In genomic region chr10:56210343-56210742, GRCm38 (mm10) we compare ENCODE assay signal across 31 mouse cellular contexts.
"Had no signal": no experiment of that assay in that cellular context is flagged by ENCODE, and none has a peak within 500 bp of the region (broad histone marks: within the 10 kb centered on the region; RNA-seq: fewer than 3 reads in every experiment).

No protein-coding gene starts in this region.

- ATAC-seq: liver, embryonic 12.5 days; liver, postnatal 0 days; lung, postnatal 0 days; midbrain, embryonic 13.5 days; midbrain, embryonic 15.5 days; midbrain, embryonic 16.5 days had no signal

- DNase-seq: left cerebral cortex, postnatal 4 days; liver; liver, embryonic 13.5 days; liver, postnatal 0 days; lung, adult 18-20 months; lung, adult 2 months; lung, embryonic 14.5 days; lung, postnatal 10 days; lung, postnatal 14 days; lung, postnatal 36 days; lung, postnatal 4 days; midbrain, embryonic 14.5 days had no signal

- H3K4me2 ChIP-seq: limb, embryonic 12.5 days; limb, embryonic 13.5 days; limb, embryonic 15.5 days; liver, embryonic 11.5 days; liver, embryonic 12.5 days; liver, embryonic 13.5 days; liver, embryonic 15.5 days; lung, embryonic 14.5 days; lung, embryonic 15.5 days; midbrain, embryonic 11.5 days; midbrain, embryonic 12.5 days; midbrain, embryonic 13.5 days; midbrain, embryonic 15.5 days had no signal

- H3K27ac ChIP-seq: left cerebral cortex, adult 2 months; limb, embryonic 10.5 days; limb, embryonic 12.5 days; limb, embryonic 13.5 days; limb, embryonic 15.5 days; liver, embryonic 12.5 days; liver, embryonic 13.5 days; liver, embryonic 14.5 days; liver, embryonic 15.5 days; lung, embryonic 15.5 days; macrophage; midbrain, embryonic 10.5 days; midbrain, embryonic 12.5 days; midbrain, embryonic 13.5 days; midbrain, embryonic 15.5 days had no signal

- H3K36me3 ChIP-seq: limb, embryonic 15.5 days; liver, embryonic 12.5 days; liver, embryonic 13.5 days; liver, embryonic 15.5 days; lung, embryonic 15.5 days; midbrain, embryonic 12.5 days; midbrain, embryonic 15.5 days had no signal

- H3K9ac ChIP-seq: limb, embryonic 12.5 days; limb, embryonic 13.5 days; limb, embryonic 15.5 days; liver, embryonic 12.5 days; liver, embryonic 13.5 days; liver, embryonic 14.5 days; liver, embryonic 15.5 days; liver, postnatal 0 days; lung, embryonic 14.5 days; lung, embryonic 15.5 days; midbrain, embryonic 12.5 days; midbrain, embryonic 13.5 days; midbrain, embryonic 15.5 days had no signal

- H3K27me3 ChIP-seq: limb, embryonic 12.5 days; limb, embryonic 13.5 days; limb, embryonic 15.5 days; liver, embryonic 12.5 days; liver, embryonic 13.5 days; liver, embryonic 15.5 days; lung, embryonic 15.5 days; midbrain, embryonic 12.5 days; midbrain, embryonic 13.5 days; midbrain, embryonic 15.5 days had no signal

- H3K4me1 ChIP-seq: limb, embryonic 12.5 days; limb, embryonic 13.5 days; limb, embryonic 15.5 days; liver, embryonic 12.5 days; liver, embryonic 13.5 days; liver, embryonic 15.5 days; lung, embryonic 15.5 days; midbrain, embryonic 10.5 days; midbrain, embryonic 12.5 days; midbrain, embryonic 13.5 days; midbrain, embryonic 15.5 days had no signal

- H3K9me3 ChIP-seq: limb, embryonic 10.5 days; limb, embryonic 12.5 days; limb, embryonic 13.5 days; limb, embryonic 15.5 days; liver, embryonic 12.5 days; liver, embryonic 13.5 days; liver, embryonic 15.5 days; lung, embryonic 15.5 days; midbrain, embryonic 10.5 days; midbrain, embryonic 12.5 days; midbrain, embryonic 13.5 days; midbrain, embryonic 15.5 days had no signal

- H3K4me3 ChIP-seq: left cerebral cortex, adult 2 months; limb, embryonic 10.5 days; limb, embryonic 12.5 days; limb, embryonic 13.5 days; limb, embryonic 15.5 days; liver, embryonic 12.5 days; liver, embryonic 13.5 days; liver, embryonic 15.5 days; lung, embryonic 15.5 days; midbrain, embryonic 10.5 days; midbrain, embryonic 12.5 days; midbrain, embryonic 13.5 days; midbrain, embryonic 15.5 days; myocyte had no signal
